Comparison of ENCODE assay signal across 30 mouse cellular contexts in the genomic region with DNA sequence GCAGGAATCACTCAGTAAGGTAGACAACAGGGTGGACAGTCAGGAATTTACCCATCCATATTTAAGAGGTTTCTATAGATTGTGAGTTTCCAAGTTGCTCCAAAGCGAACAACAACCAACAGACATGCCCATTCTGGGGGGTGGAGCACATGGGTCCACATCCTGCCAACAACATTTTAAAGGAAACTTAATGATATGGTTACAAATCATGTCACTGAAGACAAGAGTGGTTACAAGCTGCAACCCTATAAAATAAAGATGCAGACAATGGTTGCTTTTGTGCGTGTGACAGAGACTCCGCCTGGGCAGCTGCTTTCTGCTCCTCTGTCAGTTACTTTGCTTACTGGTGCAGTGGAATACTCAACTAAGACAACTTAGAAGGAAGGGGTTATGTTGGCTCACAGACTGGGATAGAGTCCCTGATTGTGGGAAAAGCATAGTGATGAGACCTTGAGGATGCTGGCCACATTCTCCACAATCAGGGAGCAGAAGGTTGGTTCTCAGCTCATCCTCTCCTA. TPM values are rescaled to one million over a fixed set of nuclear protein-coding genes. Genes with fewer than 3 reads are reported as not detected.
DNase-seq lines count a peak whose midpoint lies in the region; ATAC-seq lines count a peak whose summit lies in the region.
"Had no signal": no experiment of that assay in that cellular context is flagged by ENCODE, and none has a peak within 500 bp of the region (broad histone marks: within the 10 kb centered on the region; RNA-seq: fewer than 3 reads in every experiment).

No protein-coding gene starts in this region.

- no peak overlapping the region for H3K4me2 ChIP-seq in neural tube, embryonic 11.5 days (ENCODE audit: low read depth)
- no peak overlapping the region for H3K4me2 ChIP-seq in neural tube, embryonic 13.5 days
- H3K4me2 ChIP-seq: embryonic facial prominence, embryonic 12.5 days; embryonic facial prominence, embryonic 15.5 days; heart, embryonic 12.5 days; heart, embryonic 15.5 days; hindbrain, embryonic 14.5 days had no signal

- H3K27me3 ChIP-seq in neural tube, embryonic 11.5 days (ENCODE audit: control insufficient read depth, insufficient read depth, low read length), result no peaks in the 10 kb centered on the region
- H3K27me3 ChIP-seq in neural tube, embryonic 13.5 days, result peaks cover 34% of the 10 kb centered on the region
- H3K27me3 ChIP-seq: CH12.LX; embryonic facial prominence, embryonic 12.5 days; embryonic facial prominence, embryonic 15.5 days; heart, embryonic 15.5 days; Patski had no signal

- H3K27ac ChIP-seq in neural tube, embryonic 11.5 days (ENCODE audit: low read depth, low read length), result no peak overlapping the region
- no peak overlapping the region for H3K27ac ChIP-seq in neural tube, embryonic 13.5 days (replicated peaks)
- H3K27ac ChIP-seq: embryonic facial prominence, embryonic 12.5 days; embryonic facial prominence, embryonic 15.5 days; gastrocnemius, adult 2 months; heart, embryonic 15.5 days; hindbrain, embryonic 14.5 days; hindbrain, postnatal 0 days had no signal

- 42% methylated on average over 3 of the region's 3 CpGs for WGBS in neural tube, embryonic 11.5 days
- WGBS in neural tube, embryonic 13.5 days, result 26% methylated on average over 3 of the region's 3 CpGs

- H3K36me3 ChIP-seq in neural tube, embryonic 11.5 days (ENCODE audit: control insufficient read depth, insufficient read depth, low read length), result no peaks in the 10 kb centered on the region
- no peaks in the 10 kb centered on the region for H3K36me3 ChIP-seq in neural tube, embryonic 13.5 days
- H3K36me3 ChIP-seq: embryonic facial prominence, embryonic 12.5 days; embryonic facial prominence, embryonic 15.5 days; G1E; heart, embryonic 12.5 days; heart, embryonic 15.5 days had no signal

- H3K9me3 ChIP-seq in neural tube, embryonic 11.5 days (ENCODE audit: control insufficient read depth, low read length), result peaks cover 2% of the 10 kb centered on the region; the same call in 1 of the 2 replicates
- H3K9me3 ChIP-seq in neural tube, embryonic 13.5 days, result peaks cover 11% of the 10 kb centered on the region
- H3K9me3 ChIP-seq: embryonic facial prominence, embryonic 12.5 days; embryonic facial prominence, embryonic 15.5 days; heart, embryonic 12.5 days; heart, embryonic 15.5 days had no signal

- no peak overlapping the region for H3K4me3 ChIP-seq in neural tube, embryonic 11.5 days (ENCODE audit: low read depth, low read length)
- no peak overlapping the region for H3K4me3 ChIP-seq in neural tube, embryonic 13.5 days
- H3K4me3 ChIP-seq: embryonic facial prominence, embryonic 12.5 days; embryonic facial prominence, embryonic 15.5 days; gastrocnemius, adult 2 months; heart, embryonic 12.5 days; heart, embryonic 15.5 days had no signal

- peak; percentile 75 for ATAC-seq in neural tube, embryonic 11.5 days (ENCODE audit: insufficient read depth, low FRiP score, low TSS enrichment)
- peak; percentile 65 for ATAC-seq in neural tube, embryonic 13.5 days (ENCODE audit: low read depth)
- ATAC-seq: forebrain, embryonic 14.5 days; forebrain, postnatal 0 days; hindbrain, postnatal 0 days; inflammation-experienced regulatory T-cells, adult 6 months; Patski had no signal

- H3K4me1 ChIP-seq in neural tube, embryonic 11.5 days (ENCODE audit: control insufficient read depth, insufficient read depth, low read length), result 0 out of 2 replicates have a peak, but pooled peaks cover 2% of the 10 kb centered on the region
- H3K4me1 ChIP-seq in neural tube, embryonic 13.5 days (replicated peaks), result peaks cover 11% of the 10 kb centered on the region; the same call in 1 of the 2 replicates
- H3K4me1 ChIP-seq: embryonic facial prominence, embryonic 12.5 days; embryonic facial prominence, embryonic 15.5 days; heart, embryonic 12.5 days; heart, embryonic 15.5 days had no signal

- no peak overlapping the region for H3K9ac ChIP-seq in neural tube, embryonic 11.5 days (ENCODE audit: low read length)
- no peak overlapping the region for H3K9ac ChIP-seq in neural tube, embryonic 13.5 days
- H3K9ac ChIP-seq: embryonic facial prominence, embryonic 12.5 days; embryonic facial prominence, embryonic 15.5 days; forebrain, postnatal 0 days; heart, embryonic 12.5 days; heart, embryonic 15.5 days; hindbrain, embryonic 14.5 days had no signal

- peak; percentile 3 for DNase-seq in embryo, embryonic 11 days
- DNase-seq in embryo, embryonic 9.5 days (ENCODE audit: extremely low spot score), result no peak
- DNase-seq in neural tube, embryonic 11.5 days (ENCODE audit: low spot score), result peak; percentile 12
- no peak for DNase-seq in neural tube, embryonic 10.5 days (ENCODE audit: extremely low spot score, low spot score)
- DNase-seq in layer of hippocampus, adult 11-12 months (ENCODE audit: low spot score), result no peak
- DNase-seq: adrenal gland, postnatal 10 days; adrenal gland, postnatal 36 days; B cell, adult 2 months; cerebellum, adult 18-20 months; cerebellum, adult 9-10 months; cerebellum, postnatal 14 days; forebrain, postnatal 0 days; gastrocnemius, adult 2 months; gastrocnemius, postnatal 14 days; heart, adult 18-20 months; heart, postnatal 10 days; heart, postnatal 4 days had no signal

RNA-seq across cellular contexts. Expression of gene Irx4, which starts 52.3 kb away (rescaled TPM):
- polyA plus RNA-seq in neural tube, embryonic 11.5 days (2014; fragmentation: Nextera tagmentation; extraction: Ambion mirVana), result 2.2 and 2.6 TPM in 2 replicates
- polyA plus RNA-seq in neural tube, embryonic 13.5 days (2015; fragmentation: Nextera tagmentation; extraction: Ambion mirVana), result 0.80 and 1.1 TPM in 2 replicates
- polyA plus RNA-seq: forebrain, postnatal 0 days; frontal cortex, adult 2 months; G1E; inflammation-experienced regulatory T-cells, adult 6 months; Patski had no signal

Comparison
In these comparisons a context has a peak if more than half of its experiments do, and no peak if none do; other contexts are left out.
1. DNase-seq: peak in embryo, embryonic 11 days (single experiment) and neural tube, embryonic 11.5 days (single experiment); none in embryo, embryonic 9.5 days (single experiment), neural tube, embryonic 10.5 days (single experiment) and layer of hippocampus, adult 11-12 months (single experiment).